Comparison of ENCODE assay signal across 8 mouse cellular contexts in genomic region chr6:37097356-37098155, GRCm38 (mm10).
DNase-seq lines count a peak whose midpoint lies in the region; TF ChIP-seq lines count a peak whose summit lies in the region.

No protein-coding gene starts in this region.

- no peak overlapping the region for H3K4me3 ChIP-seq in left cerebral cortex, adult 2 months

- TF ChIP-seq CTCF in left cerebral cortex, adult 2 months (IDR thresholded peaks at IDR 0.05) = peak; percentile 88

- intact Hi-C loops in left cerebral cortex, adult 2 months (cut with DNase I) = loop anchor here (1.0 to 5.0 kb wide), 5 partner anchors 115 to 347 kb away; partner anchors contain the start of gene Dgki

- peak; percentile 91 for DNase-seq in ZHBTc4 (ENCODE audit: low read depth, low spot score)
- DNase-seq in cerebellum, postnatal 36 days = peak; percentile 84 to 90
- DNase-seq in gastrocnemius, adult 8-10 months (ENCODE audit: low spot score in 2 of 2) = peak; percentile 58 to 60
- DNase-seq in hindlimb bud, embryonic 11.5 days (ENCODE audit: extremely low spot score, low read depth, low spot score) = peak; percentile 83
- DNase-seq in left cerebral cortex, adult 2 months (ENCODE audit: extremely low spot score in 1 of 2, low spot score in 2 of 2) = peak; percentile 79 to 85
- peak; percentile 90 for DNase-seq in mesoderm, embryonic 11.5 days (ENCODE audit: low read depth, low spot score)
- peak; percentile 96 for DNase-seq in right cerebral cortex, postnatal 4 days
- peak; percentile 70 for DNase-seq in yolk sac, embryonic 10.5 days (ENCODE audit: low spot score)

- no peak overlapping the region for H3K27ac ChIP-seq in left cerebral cortex, adult 2 months
